Mouse (Mus musculus) erythroblast, embryonic 14.5 days (primary cell): ENCODE data around the gene Sik3.

Source experiments
- GATA1 ChIP-seq: IDR thresholded peaks from 2 replicates; pipeline ENCODE4 v1.6.1; 2012; ENCODE audit warnings: low read length, inconsistent platforms, mixed read lengths
- TAL1 ChIP-seq: IDR thresholded peaks from 3 replicates; pipeline ENCODE4 v1.6.1; 2012; ENCODE audit warnings: low read length, inconsistent platforms, mixed read lengths

- no peak for TF ChIP-seq GATA1
- no peak for TF ChIP-seq TAL1
Measured at GRCm38 (mm10) chr9:46178595-46178994, 166.0 kb downstream of the Sik3 start.
